In the genomic region with DNA sequence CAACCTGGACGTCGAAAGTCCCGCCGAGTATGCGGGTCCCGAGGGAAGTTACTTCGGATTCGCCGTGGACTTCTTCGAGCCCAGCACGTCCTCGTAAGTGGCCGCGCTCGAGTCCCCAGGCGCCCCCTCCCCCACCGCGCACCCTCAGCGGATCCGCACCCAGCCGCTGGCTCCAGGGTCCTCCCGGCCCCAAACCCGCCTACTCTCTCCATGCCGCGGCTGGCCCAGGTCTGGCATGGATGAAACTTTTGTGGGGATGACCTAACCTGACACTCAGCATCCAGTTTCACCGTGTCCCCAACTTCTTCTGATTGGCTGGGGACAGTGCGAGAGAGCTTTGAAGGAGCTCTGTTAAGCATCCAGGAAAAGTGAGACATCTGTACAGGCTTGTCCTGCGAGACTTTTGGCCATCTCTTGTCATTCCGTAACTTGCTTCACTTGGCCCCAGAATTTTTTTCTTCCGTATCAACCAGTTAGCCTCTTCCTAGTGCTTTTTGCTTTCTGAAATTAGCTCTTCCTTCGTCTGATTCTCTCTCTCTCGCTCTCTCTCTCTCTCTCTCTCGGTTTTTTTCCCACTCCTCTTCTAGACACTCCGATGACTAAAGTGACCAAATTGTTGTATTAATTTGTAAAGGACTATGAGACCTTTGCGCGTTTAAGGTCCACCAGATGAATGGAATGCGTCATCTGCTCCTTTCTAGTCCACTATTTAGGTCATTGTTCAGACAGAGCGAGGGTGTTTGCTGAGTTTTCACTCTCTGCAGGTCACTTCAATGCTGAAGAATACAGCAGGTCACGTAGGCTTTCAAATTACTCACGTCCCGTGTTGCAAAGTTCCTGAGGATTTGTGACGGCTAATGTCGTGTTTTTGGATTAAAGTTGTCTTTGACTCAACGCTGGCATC, we compare ENCODE assay signal across 7 mouse cellular contexts. TPM values are rescaled to one million over a fixed set of nuclear protein-coding genes. Genes with fewer than 3 reads are reported as not detected.
A peak's percentile ranks its signal among the peaks of the same experiment; 100 is the strongest.
DNase-seq lines count a peak whose midpoint lies in the region; ATAC-seq and TF ChIP-seq lines count a peak whose summit lies in the region.

No protein-coding gene starts in this region.

- no peaks in the 10 kb centered on the region for H3K4me1 ChIP-seq in hindbrain, embryonic 11.5 days (replicated peaks; ENCODE audit: control insufficient read depth, insufficient read depth, low read length)

- TF ChIP-seq POLR2A in brain, embryonic 14.5 days (IDR thresholded peaks at IDR 0.05; ENCODE audit: borderline replicate concordance, extremely low read depth, insufficient read depth, insufficient read length, poor library complexity, severe bottlenecking): no peak

- H3K27me3 ChIP-seq in hindbrain, embryonic 11.5 days (ENCODE audit: control insufficient read depth, insufficient read depth, low read length): no peaks in the 10 kb centered on the region

- no peak for TF ChIP-seq CTCF in brain, embryonic 14.5 days (IDR thresholded peaks at IDR 0.05; ENCODE audit: borderline replicate concordance, extremely low read depth, insufficient read depth, insufficient read length)

- 4% methylated on average over 38 of the region's 44 CpGs for WGBS in hindbrain, embryonic 11.5 days

- H3K9ac ChIP-seq in hindbrain, embryonic 11.5 days (ENCODE audit: low read depth, low read length): peak overlapping the region; percentile 88

- no peaks in the 10 kb centered on the region for H3K36me3 ChIP-seq in hindbrain, embryonic 11.5 days (ENCODE audit: control insufficient read depth, insufficient read depth, low read length)

- intact Hi-C loops in left cerebral cortex, postnatal 4 days (cut with DNase I): no loop called here

- peak overlapping the region; percentile 84 for H3K27ac ChIP-seq in hindbrain, embryonic 11.5 days (ENCODE audit: low read depth, low read length)

- H3K4me3 ChIP-seq in hindbrain, embryonic 11.5 days (ENCODE audit: low read depth, low read length): peak overlapping the region; percentile 87

- peak; percentile 79 for ATAC-seq in hindbrain, embryonic 11.5 days (ENCODE audit: low FRiP score)

- H3K4me2 ChIP-seq in hindbrain, embryonic 11.5 days (replicated peaks; ENCODE audit: low read depth, low read length): peak overlapping the region; percentile 73

- peak; percentile 37 for DNase-seq in MN1 (ENCODE audit: low spot score)
- DNase-seq in brain, embryonic 14.5 days (ENCODE audit: low read depth): peak; percentile 66
- peak; percentile 56 for DNase-seq in forelimb bud, embryonic 11.5 days (ENCODE audit: low read depth, low spot score)
- no peak for DNase-seq in hindbrain, embryonic 11.5 days (ENCODE audit: low spot score)
- peak; percentile 32 for DNase-seq in left cerebral cortex, postnatal 4 days
- DNase-seq in mesoderm, embryonic 11.5 days (ENCODE audit: low read depth, low spot score): peak; percentile 66
- peak; percentile 39 for DNase-seq in skeletal muscle tissue, adult 2 months (ENCODE audit: low read depth, low spot score)

- H3K9me3 ChIP-seq in hindbrain, embryonic 11.5 days (ENCODE audit: control insufficient read depth, low read length): no peaks in the 10 kb centered on the region

RNA-seq across cellular contexts. Expression of a gene that starts 0.9 kb away (rescaled TPM):
- polyA plus RNA-seq in brain, embryonic 14.5 days (2012; rRNA removed): 10.0 and 17.6 TPM in 2 replicates
- 40.3 and 42.8 TPM in 2 replicates for polyA plus RNA-seq in hindbrain, embryonic 11.5 days (2014; fragmentation: Nextera tagmentation; extraction: Ambion mirVana)
- total RNA-seq in left cerebral cortex, postnatal 4 days (2021): 10 to 100 TPM; 29.7 to 30.6 TPM
